Mouse (Mus musculus) heart, adult 2 months (tissue): Measurements from ENCODE around the gene Rhoc.

Source experiments
- CTCF ChIP-seq: fragments of 200-600 bp; IDR thresholded peaks from 2 replicates; pipeline ENCODE4 v1.8.1; 2022; ENCODE audit warnings: antibody characterized with exemption, mild to moderate bottlenecking, moderate library complexity
- EP300 ChIP-seq: fragments of 200-500 bp; IDR thresholded peaks from 2 replicates; pipeline ENCODE4 v1.6.1; 2011; ENCODE audit warnings: low read depth, low read length, control low read depth; ENCODE audit not compliant: insufficient read depth
- POLR2A ChIP-seq: fragments of 200-500 bp; IDR thresholded peaks from 2 replicates; pipeline ENCODE4 v1.6.1; 2011; ENCODE audit warnings: mild to moderate bottlenecking, low read depth, low read length, control low read depth; ENCODE audit not compliant: insufficient read depth

DNA sequence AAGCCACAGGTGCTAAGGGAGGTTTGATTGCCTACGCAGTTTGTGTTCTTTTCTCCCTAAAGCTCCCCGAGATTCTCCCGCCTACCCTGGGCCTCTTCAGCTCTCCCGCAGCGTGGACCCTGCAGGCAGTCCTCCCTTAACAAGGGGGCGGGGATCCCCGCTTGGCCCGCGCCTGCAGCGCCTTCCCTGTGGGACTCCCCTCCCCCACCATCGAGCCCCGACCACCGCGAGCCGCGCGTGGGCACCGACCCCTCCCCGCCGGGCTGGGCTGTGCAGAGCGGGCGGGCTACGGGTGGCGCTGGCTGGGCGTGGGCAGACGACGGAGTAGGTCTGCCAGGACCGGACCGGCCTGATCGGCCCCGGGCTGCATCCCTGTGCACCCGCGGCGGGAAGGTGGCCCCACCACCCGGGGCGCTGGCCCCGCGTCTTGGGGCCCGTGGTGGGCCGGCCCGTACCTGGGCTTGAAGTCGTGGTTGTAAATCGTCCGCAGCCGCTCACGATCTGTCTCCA lies 29.4 kb downstream of the Rhoc start:
- TF ChIP-seq POLR2A (0 out of 2 replicates have a peak, but pooled peaks have one; percentile 20), EP300 (no peak), CTCF (peak; percentile 24; the same call in 1 of the 2 replicates)
